Mouse (Mus musculus) MEL (cell line): ENCODE data around the gene Auts2. TPM values are rescaled to one million over a fixed set of nuclear protein-coding genes. Genes with fewer than 3 reads are reported as not detected.

ENCODE experiments used
- DNase-seq: peaks from one replicate; pipeline ENCODE4 v3.0.0; 2011; ENCODE audit warnings: low read depth, low spot score
- H3K27ac ChIP-seq: 2 replicates; pipeline ENCODE4 v1.5.1; 2012; ENCODE audit warnings: low read depth, mild to moderate bottlenecking, control low read depth, low read length, moderate library complexity; ENCODE audit not compliant: control insufficient read depth
- H3K27me3 ChIP-seq, 2 experiments: fragments of 150-350 bp in 1 of 2; sonication (generic) in 1 of 2; 2 replicates each; pipeline ENCODE4 v1.6.1; 2012; ENCODE audit warnings: low read length in 2 of 2, mild to moderate bottlenecking in 2 of 2, improper control_type of control experiment in 1 of 2, moderate library complexity in 1 of 2; ENCODE audit not compliant: insufficient read depth in 2 of 2, control insufficient read depth in 1 of 2
- H3K36me3 ChIP-seq, 2 experiments: 2 replicates each; pipeline ENCODE4 v1.6.1; 2012 to 2014; ENCODE audit warnings: low read length in 2 of 2, improper control_type of control experiment in 1 of 2, inconsistent platforms in 1 of 2, mild to moderate bottlenecking in 1 of 2; ENCODE audit not compliant: insufficient read depth in 2 of 2, control insufficient read depth in 1 of 2
- H3K4me1 ChIP-seq, 2 experiments: fragments of 150-350 bp in 1 of 2; sonication (generic) in 1 of 2; 2 replicates each; pipeline ENCODE4 v1.6.1; 2012; ENCODE audit warnings: low read length in 2 of 2, improper control_type of control experiment in 1 of 2, mild to moderate bottlenecking in 1 of 2; ENCODE audit not compliant: insufficient read depth in 2 of 2, control insufficient read depth in 1 of 2
- H3K4me3 ChIP-seq, 2 experiments: fragments of 150-350 bp in 1 of 2; sonication (generic) in 1 of 2; 2 replicates each; pipeline ENCODE4 v1.5.1; 2012; ENCODE audit warnings: low read depth in 2 of 2, low read length in 2 of 2, mild to moderate bottlenecking in 2 of 2, moderate library complexity in 2 of 2, control low read depth in 1 of 2, improper control_type of control experiment in 1 of 2; ENCODE audit not compliant: control insufficient read depth in 1 of 2, insufficient read depth in 1 of 2
- H3K79me2 ChIP-seq: 2 replicates; pipeline ENCODE4 v1.6.1; 2012; ENCODE audit warnings: mild to moderate bottlenecking, low read length, moderate library complexity; ENCODE audit not compliant: control insufficient read depth, poor library complexity, insufficient read depth
- H3K9ac ChIP-seq: 2 replicates; pipeline ENCODE4 v1.6.1; 2012; ENCODE audit warnings: low read depth, mild to moderate bottlenecking, control low read depth, low read length, moderate library complexity; ENCODE audit not compliant: control insufficient read depth, poor library complexity, severe bottlenecking
- H3K9me3 ChIP-seq: fragments of 150-350 bp; sonication (generic); replicated peaks from 2 replicates; pipeline ENCODE4 v1.6.1; 2012; ENCODE audit warnings: mild to moderate bottlenecking, low read length, improper control_type of control experiment, moderate library complexity; ENCODE audit not compliant: insufficient read depth
- CHD1 ChIP-seq: IDR thresholded peaks from 2 replicates; pipeline ENCODE4 v1.6.1; 2012; ENCODE audit warnings: low read depth, mild to moderate bottlenecking, inconsistent platforms, low read length, improper control_type of control experiment
- CHD2 ChIP-seq: IDR thresholded peaks from 2 replicates; pipeline ENCODE4 v1.6.1; 2011; ENCODE audit warnings: low read length, improper control_type of control experiment
- GABPA ChIP-seq: IDR thresholded peaks from 2 replicates; pipeline ENCODE4 v1.6.1; 2012; ENCODE audit warnings: low read depth, mild to moderate bottlenecking, inconsistent platforms, low read length, improper control_type of control experiment, moderate library complexity
- MAFK ChIP-seq: IDR thresholded peaks from 2 replicates; pipeline ENCODE4 v1.6.1; 2011; ENCODE audit warnings: low read depth, mild to moderate bottlenecking, low read length, improper control_type of control experiment, borderline replicate concordance
- MEF2A ChIP-seq: IDR thresholded peaks from 2 replicates; pipeline ENCODE4 v1.6.1; 2014; ENCODE audit warnings: low read depth, mild to moderate bottlenecking, inconsistent platforms, low read length, improper control_type of control experiment; ENCODE audit not compliant: poor library complexity, insufficient replicate concordance, severe bottlenecking; ENCODE audit errors: extremely low read depth
- MXI1 ChIP-seq: IDR thresholded peaks from 2 replicates; pipeline ENCODE4 v1.6.1; 2011; ENCODE audit warnings: mild to moderate bottlenecking, low read depth, low read length, improper control_type of control experiment
- NELFE ChIP-seq: IDR thresholded peaks from 2 replicates; pipeline ENCODE4 v1.6.1; 2011; ENCODE audit warnings: low read depth, low read length, improper control_type of control experiment
- POLR2A ChIP-seq, 2 experiments: IDR thresholded peaks; 2 replicates each; pipeline ENCODE4 v1.6.1; 2011 to 2012; ENCODE audit warnings: low read length in 2 of 2, mild to moderate bottlenecking in 2 of 2, control low read depth in 1 of 2, improper control_type of control experiment in 1 of 2, low read depth in 1 of 2, moderate library complexity in 1 of 2; ENCODE audit not compliant: control insufficient read depth in 1 of 2, insufficient read depth in 1 of 2, poor library complexity in 1 of 2
- POLR2AphosphoS2 ChIP-seq: IDR thresholded peaks from 2 replicates; pipeline ENCODE4 v1.6.1; 2011; ENCODE audit warnings: low read length, improper control_type of control experiment
- POLR2AphosphoS5 ChIP-seq: IDR thresholded peaks from 2 replicates; pipeline ENCODE4 v1.6.1; 2012; ENCODE audit warnings: low read depth, borderline replicate concordance, mild to moderate bottlenecking, inconsistent platforms, low read length, moderate library complexity, mixed read lengths
- TBP ChIP-seq: IDR thresholded peaks from 2 replicates; pipeline ENCODE4 v1.8.0; 2011; ENCODE audit warnings: low read depth, low read length, improper control_type of control experiment
- USF2 ChIP-seq, 2 experiments: IDR thresholded peaks; 2 replicates each; pipeline ENCODE4 v1.6.1; 2011 to 2012; ENCODE audit warnings: improper control_type of control experiment in 2 of 2, low read length in 2 of 2, borderline replicate concordance in 1 of 2, inconsistent platforms in 1 of 2, low read depth in 1 of 2, mild to moderate bottlenecking in 1 of 2; ENCODE audit not compliant: insufficient read depth in 1 of 2
- ZMIZ1 ChIP-seq: IDR thresholded peaks from 2 replicates; pipeline ENCODE4 v1.6.1; 2012; ENCODE audit warnings: low read depth, mild to moderate bottlenecking, inconsistent platforms, low read length, improper control_type of control experiment, moderate library complexity
- polyA plus RNA-seq, 2 experiments: library from polyadenylated mRNA; stranded (reverse) in 1 of 2; unstranded in 1 of 2; fragments of >175 nt in 1 of 2; fragments of >200 nt in 1 of 2; gene quantifications; 2 replicates each; pipeline versions ENCODE4 v1.2.1 to v1.2.4; 2012; ENCODE audit warnings: low replicate concordance in 2 of 2, low read depth in 1 of 2; ENCODE audit not compliant: insufficient read length in 2 of 2, insufficient read depth in 1 of 2, missing spikeins in 1 of 2
- total RNA-seq: library from RNA; depleted of rRNA; stranded (reverse); fragments of 300-350 nt; gene quantifications from 2 replicates; pipeline ENCODE4 v1.2.3, GENCODE M21; 2012

The Auts2 gene
- total and polyA plus RNA-seq, 3 experiments = not detected

DNA sequence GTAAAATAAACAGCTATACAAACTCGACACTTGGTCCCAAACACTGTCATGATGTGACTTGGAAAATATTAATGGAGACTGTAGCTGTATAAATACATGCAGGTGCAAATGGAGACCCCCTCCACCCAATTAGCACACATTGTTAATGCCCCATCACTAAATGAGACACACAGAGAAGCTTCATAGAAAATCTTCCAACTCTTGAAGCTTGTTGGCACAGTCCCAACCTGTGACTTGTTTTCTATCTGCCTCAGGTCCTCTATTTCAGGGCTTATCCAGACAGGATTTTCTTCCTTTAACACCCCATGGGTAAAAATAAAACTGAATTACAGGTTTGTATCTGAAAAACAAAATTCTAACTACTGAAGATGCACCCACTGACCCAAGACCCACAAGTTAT lies 272.2 kb downstream of the Auts2 start:
- Histone ChIP-seq H3K36me3 (no peaks in the 10 kb centered on the region), H3K9me3 (no peaks in the 10 kb centered on the region), H3K9ac (no peak overlapping the region), H3K27ac (no peak overlapping the region), H3K4me1 (no peaks in the 10 kb centered on the region), H3K27me3 (no peaks in the 10 kb centered on the region), H3K4me3 (no peak overlapping the region), H3K79me2 (no peaks in the 10 kb centered on the region)
- no peak for DNase-seq
- TF ChIP-seq POLR2AphosphoS5 = no peak
- no peak for TF ChIP-seq CHD2
- TF ChIP-seq POLR2AphosphoS2 = no peak
- no peak for TF ChIP-seq USF2 (IDR thresholded peaks at IDR 0.05; ENCODE audit: borderline replicate concordance in 1 of 2, insufficient read depth in 1 of 2, low read depth in 1 of 2, low read length in 2 of 2)
- TF ChIP-seq GABPA = no peak
- no peak for TF ChIP-seq MAFK
- no peak for TF ChIP-seq CHD1
- TF ChIP-seq ZMIZ1 = no peak

DNA sequence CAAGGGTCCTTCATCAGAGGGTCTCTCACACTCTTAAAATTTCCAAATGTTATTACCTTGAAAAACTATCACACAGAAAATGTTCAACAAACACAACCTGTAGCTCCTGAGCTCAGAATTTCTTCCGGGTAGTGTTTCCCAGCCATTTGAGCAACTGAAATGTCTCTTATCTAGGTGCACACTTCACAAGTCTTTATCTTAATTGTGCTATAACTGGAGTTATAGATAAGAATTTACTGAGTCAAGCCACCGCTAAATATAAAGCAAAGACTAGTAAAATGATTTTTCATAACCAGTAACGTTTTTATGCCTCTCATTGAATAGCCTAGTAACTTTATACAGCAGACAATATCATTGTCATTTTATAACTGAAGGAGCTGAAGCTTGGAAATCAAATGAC lies 273.1 kb downstream of the Auts2 start:
- no peak for DNase-seq
- Histone ChIP-seq H3K27ac (no peak overlapping the region), H3K27me3 (no peaks in the 10 kb centered on the region), H3K36me3 (no peaks in the 10 kb centered on the region), H3K4me3 (no peak overlapping the region), H3K9ac (no peak overlapping the region), H3K9me3 (no peaks in the 10 kb centered on the region), H3K79me2 (no peaks in the 10 kb centered on the region)
- TF ChIP-seq CHD2 (no peak), ZMIZ1 (no peak), GABPA (no peak), POLR2A (IDR thresholded peaks at IDR 0.05; ENCODE audit: control insufficient read depth in 1 of 2, insufficient read depth in 1 of 2, low read depth in 1 of 2, low read length in 2 of 2, poor library complexity in 1 of 2) (no peak), NELFE (no peak)
- TF ChIP-seq, all 39 proteins: peak for 0
- H3K4me1 ChIP-seq = no peaks in the 10 kb centered on the region

DNA sequence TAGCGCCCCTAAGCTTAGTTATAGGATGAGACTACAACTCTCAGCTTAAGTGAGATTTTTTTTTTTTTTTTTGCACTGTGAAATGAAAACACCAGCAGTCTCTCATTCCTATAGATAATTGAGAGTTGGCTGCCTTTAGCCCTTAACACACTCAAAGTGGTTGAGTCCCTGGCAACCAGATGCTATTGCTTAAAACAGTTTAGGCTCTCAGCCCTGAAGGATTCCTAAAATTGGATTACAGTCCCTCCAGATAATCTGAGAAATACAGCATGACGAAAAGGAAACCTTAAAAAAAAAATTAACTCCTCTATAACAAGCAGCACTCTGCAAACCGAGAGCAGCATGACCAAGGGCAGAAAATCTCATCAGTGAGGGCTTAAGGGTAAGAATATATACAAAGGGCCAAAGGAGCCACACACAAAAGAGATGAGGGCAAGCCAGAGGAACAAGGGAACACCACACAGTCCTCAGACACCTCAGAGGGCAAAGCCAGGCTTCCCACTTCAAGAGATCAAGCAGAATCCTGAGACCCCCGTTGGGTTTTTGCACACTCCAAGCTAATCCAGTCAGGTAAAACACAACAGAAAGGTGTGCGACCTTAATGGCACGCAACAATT lies 274.7 kb downstream of the Auts2 start:
- Histone ChIP-seq H3K4me1 (no peaks in the 10 kb centered on the region), H3K9me3 (no peaks in the 10 kb centered on the region), H3K27ac (no peak overlapping the region), H3K36me3 (no peaks in the 10 kb centered on the region), H3K79me2 (no peaks in the 10 kb centered on the region), H3K27me3 (no peaks in the 10 kb centered on the region), H3K9ac (no peak overlapping the region), H3K4me3 (no peak overlapping the region)
- DNase-seq = no peak
- TF ChIP-seq MEF2A (no peak), ZMIZ1 (no peak), TBP (no peak), MXI1 (no peak)
